Mouse (Mus musculus) MEL (cell line): ENCODE results near the gene Tmpo.

Experiments used
- BHLHE40 ChIP-seq: IDR thresholded peaks from 2 replicates; pipeline ENCODE4 v1.6.1; 2012; ENCODE audit warnings: low read depth, mild to moderate bottlenecking, inconsistent platforms, low read length, improper control_type of control experiment, borderline replicate concordance
- CTCF ChIP-seq, 3 experiments: IDR thresholded peaks in 2 of 3; conservative IDR thresholded peaks in 1 of 3; 2 replicates each; pipeline ENCODE4 v1.5.1; 2011 to 2012; ENCODE audit warnings: low read length in 3 of 3, low read depth in 2 of 3, mild to moderate bottlenecking in 2 of 3, improper control_type of control experiment in 1 of 3, inconsistent platforms in 1 of 3, mixed read lengths in 1 of 3, moderate library complexity in 1 of 3; ENCODE audit not compliant: control insufficient read depth in 1 of 3, insufficient read depth in 1 of 3, poor library complexity in 1 of 3, severe bottlenecking in 1 of 3
- ELF1 ChIP-seq: IDR thresholded peaks from 2 replicates; pipeline ENCODE4 v1.6.1; 2014; ENCODE audit warnings: low read depth, mild to moderate bottlenecking, inconsistent platforms, low read length, improper control_type of control experiment, moderate library complexity
- EP300 ChIP-seq, 2 experiments: IDR thresholded peaks; 2 replicates each; pipeline ENCODE4 v1.6.1; 2011; ENCODE audit warnings: improper control_type of control experiment in 2 of 2, low read length in 2 of 2, low read depth in 1 of 2, mild to moderate bottlenecking in 1 of 2
- KAT2A ChIP-seq: conservative IDR thresholded peaks from 2 replicates; pipeline ENCODE4 v1.6.1; 2012; ENCODE audit warnings: low read depth, low read length, improper control_type of control experiment, inconsistent platforms
- MEF2A ChIP-seq: IDR thresholded peaks from 2 replicates; pipeline ENCODE4 v1.6.1; 2014; ENCODE audit warnings: low read depth, mild to moderate bottlenecking, inconsistent platforms, low read length, improper control_type of control experiment; ENCODE audit not compliant: poor library complexity, insufficient replicate concordance, severe bottlenecking; ENCODE audit errors: extremely low read depth
- POLR2A ChIP-seq, 2 experiments: IDR thresholded peaks; 2 replicates each; pipeline ENCODE4 v1.6.1; 2011 to 2012; ENCODE audit warnings: low read length in 2 of 2, mild to moderate bottlenecking in 2 of 2, control low read depth in 1 of 2, improper control_type of control experiment in 1 of 2, low read depth in 1 of 2, moderate library complexity in 1 of 2; ENCODE audit not compliant: control insufficient read depth in 1 of 2, insufficient read depth in 1 of 2, poor library complexity in 1 of 2
- SIN3A ChIP-seq: IDR thresholded peaks from 2 replicates; pipeline ENCODE4 v1.6.1; 2012; ENCODE audit warnings: low read length, improper control_type of control experiment, inconsistent platforms
- TCF12 ChIP-seq: IDR thresholded peaks from 2 replicates; pipeline ENCODE4 v1.6.1; 2014; ENCODE audit warnings: low read depth, mild to moderate bottlenecking, inconsistent platforms, low read length, improper control_type of control experiment, moderate library complexity
- USF2 ChIP-seq, 2 experiments: IDR thresholded peaks; 2 replicates each; pipeline ENCODE4 v1.6.1; 2011 to 2012; ENCODE audit warnings: improper control_type of control experiment in 2 of 2, low read length in 2 of 2, borderline replicate concordance in 1 of 2, inconsistent platforms in 1 of 2, low read depth in 1 of 2, mild to moderate bottlenecking in 1 of 2; ENCODE audit not compliant: insufficient read depth in 1 of 2
- ZC3H11A ChIP-seq: IDR thresholded peaks from 2 replicates; pipeline ENCODE4 v1.6.1; 2012; ENCODE audit warnings: low read depth, mild to moderate bottlenecking, inconsistent platforms, low read length, improper control_type of control experiment
- ZMIZ1 ChIP-seq: IDR thresholded peaks from 2 replicates; pipeline ENCODE4 v1.6.1; 2012; ENCODE audit warnings: low read depth, mild to moderate bottlenecking, inconsistent platforms, low read length, improper control_type of control experiment, moderate library complexity

DNA sequence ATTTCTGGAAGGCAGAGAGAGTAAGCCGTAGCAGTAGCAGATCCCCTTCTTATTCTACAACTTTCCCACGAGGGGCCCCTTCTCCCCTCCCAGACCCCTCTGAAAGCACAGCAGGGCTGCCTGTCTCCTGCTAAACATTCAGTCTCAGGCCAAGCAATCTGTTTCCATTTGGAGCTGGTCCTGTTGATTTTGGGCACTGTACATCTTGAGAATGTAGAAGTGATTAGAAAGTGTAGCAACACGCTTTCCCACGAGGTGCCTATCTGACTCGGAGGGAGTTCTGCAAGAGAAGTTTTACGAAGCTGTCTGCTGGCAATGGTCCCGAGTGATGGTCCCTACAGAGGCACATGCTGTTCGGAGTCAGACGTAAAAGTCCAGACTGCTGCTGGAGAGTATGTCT lies 27.3 kb upstream of the Tmpo start:
- no peak for TF ChIP-seq CTCF (IDR thresholded peaks at IDR 0.05 in 2 of 3, conservative IDR thresholded peaks at IDR 0.05 in 1 of 3; ENCODE audit: control insufficient read depth in 1 of 3, insufficient read depth in 1 of 3, low read depth in 2 of 3, low read length in 3 of 3, poor library complexity in 1 of 3, severe bottlenecking in 1 of 3)
- TF ChIP-seq ELF1: no peak
- no peak for TF ChIP-seq ZC3H11A
- TF ChIP-seq POLR2A (IDR thresholded peaks at IDR 0.05; ENCODE audit: control insufficient read depth in 1 of 2, insufficient read depth in 1 of 2, low read depth in 1 of 2, low read length in 2 of 2, poor library complexity in 1 of 2): no peak
- TF ChIP-seq EP300 (IDR thresholded peaks at IDR 0.05; ENCODE audit: low read depth in 1 of 2, low read length in 2 of 2): no peak
- no peak for TF ChIP-seq KAT2A
- TF ChIP-seq MEF2A: no peak
- no peak for TF ChIP-seq BHLHE40
- no peak for TF ChIP-seq SIN3A
- no peak for TF ChIP-seq USF2 (IDR thresholded peaks at IDR 0.05; ENCODE audit: borderline replicate concordance in 1 of 2, insufficient read depth in 1 of 2, low read depth in 1 of 2, low read length in 2 of 2)
- TF ChIP-seq ZMIZ1: no peak
- no peak for TF ChIP-seq TCF12
